Mouse (Mus musculus): ENCODE results near the gene Tbc1d30. TPM values are rescaled to one million over a fixed set of nuclear protein-coding genes. Genes with fewer than 3 reads are reported as not detected.

Gene Tbc1d30
- polyA plus RNA-seq, 1 experiment from 2014 or later, result 5.0 TPM

DNA sequence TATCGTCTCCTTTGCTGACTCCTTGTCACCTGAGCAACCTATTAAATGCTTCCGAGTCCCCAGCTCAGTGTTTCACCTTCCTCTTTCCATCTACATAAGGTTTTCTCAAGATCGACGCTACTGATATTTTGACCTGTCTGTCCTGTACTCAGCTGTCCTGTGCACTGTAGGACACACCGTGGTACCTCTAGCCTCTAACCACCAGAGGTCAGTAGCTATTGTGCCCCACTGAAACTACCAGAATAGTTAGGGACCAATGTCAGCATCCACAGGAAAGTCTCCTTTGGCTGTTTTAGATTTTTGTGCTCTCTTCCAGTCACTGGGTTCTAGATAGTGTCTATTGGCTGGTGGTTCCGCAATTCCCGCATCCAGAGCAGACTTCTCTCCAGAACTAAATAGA lies 98.3 kb downstream of the Tbc1d30 start:
- peaks cover 2% of the 10 kb centered on the region; the same call in 1 of the 2 replicates for H3K27me3 ChIP-seq
- H3K36me3 ChIP-seq (ENCODE audit: poor library complexity, severe bottlenecking), result no peaks in the 10 kb centered on the region
- H3K4me3 ChIP-seq, result no peak overlapping the region
- no peaks in the 10 kb centered on the region for H3K4me1 ChIP-seq
- no peak overlapping the region for H3K9ac ChIP-seq
- H3K4me2 ChIP-seq, result no peak overlapping the region
- no peaks in the 10 kb centered on the region for H3K9me3 ChIP-seq (replicated peaks)
- 79% methylated on average over 7 of the region's 7 CpGs for WGBS
- ATAC-seq, result no peak
- no peak overlapping the region for H3K27ac ChIP-seq

DNA sequence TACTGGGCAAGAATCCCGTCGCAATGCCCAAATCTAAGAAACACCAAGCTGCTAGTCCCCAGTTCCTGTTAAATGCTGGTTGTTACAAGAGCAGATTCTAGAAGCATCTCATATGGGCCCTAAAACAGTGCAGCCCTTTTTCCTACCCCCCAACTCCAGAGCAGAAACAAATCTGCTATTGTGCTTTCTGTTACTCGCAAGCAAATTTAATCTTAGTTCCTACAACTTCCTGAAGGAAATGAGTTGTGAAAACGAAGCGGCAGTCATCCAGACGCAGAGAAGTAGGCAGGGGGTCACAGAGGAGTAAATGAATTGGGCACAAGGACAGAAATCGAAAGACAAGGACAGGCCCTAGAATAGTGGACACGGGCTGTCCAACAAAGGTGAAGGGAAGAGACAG lies 99.9 kb downstream of the Tbc1d30 start:
- no peaks in the 10 kb centered on the region for H3K36me3 ChIP-seq (ENCODE audit: poor library complexity, severe bottlenecking)
- no peak overlapping the region for H3K27ac ChIP-seq
- no peak for ATAC-seq
- 64% methylated on average over 8 of the region's 8 CpGs for WGBS
- H3K4me1 ChIP-seq, result no peaks in the 10 kb centered on the region
- no peak overlapping the region for H3K4me2 ChIP-seq
- no peak overlapping the region for H3K9ac ChIP-seq
- no peak overlapping the region for H3K4me3 ChIP-seq
- H3K27me3 ChIP-seq, result peaks cover 2% of the 10 kb centered on the region; the same call in 1 of the 2 replicates
- no peaks in the 10 kb centered on the region for H3K9me3 ChIP-seq (replicated peaks)

- H3K4me2 ChIP-seq, result no peak overlapping the region
- no peak overlapping the region for H3K27ac ChIP-seq
- no peaks in the 10 kb centered on the region for H3K9me3 ChIP-seq (replicated peaks)
- no peaks in the 10 kb centered on the region for H3K4me1 ChIP-seq
- H3K36me3 ChIP-seq (ENCODE audit: poor library complexity, severe bottlenecking), result no peaks in the 10 kb centered on the region
- WGBS, result 95% methylated on average over 4 of the region's 4 CpGs
- no peak overlapping the region for H3K4me3 ChIP-seq
- H3K9ac ChIP-seq, result no peak overlapping the region
- peaks cover 2% of the 10 kb centered on the region; the same call in 1 of the 2 replicates for H3K27me3 ChIP-seq
- ATAC-seq, result no peak
Measured at GRCm38 (mm10) chr10:121249820-121250219, 101.3 kb downstream of the Tbc1d30 start.

GRCm38 (mm10) chr10:121247545-121247944 lies 103.5 kb downstream of the Tbc1d30 start:
- H3K9me3 ChIP-seq (replicated peaks), result no peaks in the 10 kb centered on the region
- H3K27ac ChIP-seq, result no peak overlapping the region
- no peak overlapping the region for H3K4me3 ChIP-seq
- H3K36me3 ChIP-seq (ENCODE audit: poor library complexity, severe bottlenecking), result no peaks in the 10 kb centered on the region
- whole genome bisulfite sequencing, result 95% methylated on average over 11 of the region's 11 CpGs
- H3K27me3 ChIP-seq, result no peaks in the 10 kb centered on the region
- no peak overlapping the region for H3K9ac ChIP-seq
- no peaks in the 10 kb centered on the region for H3K4me1 ChIP-seq
- ATAC-seq, result no peak
- no peak overlapping the region for H3K4me2 ChIP-seq

GRCm38 (mm10) chr10:121246971-121247370 lies 104.1 kb downstream of the Tbc1d30 start:
- H3K9me3 ChIP-seq (replicated peaks), result no peaks in the 10 kb centered on the region
- H3K4me3 ChIP-seq, result no peak overlapping the region
- H3K4me1 ChIP-seq, result no peaks in the 10 kb centered on the region
- H3K9ac ChIP-seq, result no peak overlapping the region
- H3K27me3 ChIP-seq, result no peaks in the 10 kb centered on the region
- H3K36me3 ChIP-seq (ENCODE audit: poor library complexity, severe bottlenecking), result no peaks in the 10 kb centered on the region
- H3K27ac ChIP-seq, result no peak overlapping the region
- H3K4me2 ChIP-seq, result no peak overlapping the region
- ATAC-seq, result no peak
- 86% methylated on average over 21 of the region's 21 CpGs for WGBS

DNA sequence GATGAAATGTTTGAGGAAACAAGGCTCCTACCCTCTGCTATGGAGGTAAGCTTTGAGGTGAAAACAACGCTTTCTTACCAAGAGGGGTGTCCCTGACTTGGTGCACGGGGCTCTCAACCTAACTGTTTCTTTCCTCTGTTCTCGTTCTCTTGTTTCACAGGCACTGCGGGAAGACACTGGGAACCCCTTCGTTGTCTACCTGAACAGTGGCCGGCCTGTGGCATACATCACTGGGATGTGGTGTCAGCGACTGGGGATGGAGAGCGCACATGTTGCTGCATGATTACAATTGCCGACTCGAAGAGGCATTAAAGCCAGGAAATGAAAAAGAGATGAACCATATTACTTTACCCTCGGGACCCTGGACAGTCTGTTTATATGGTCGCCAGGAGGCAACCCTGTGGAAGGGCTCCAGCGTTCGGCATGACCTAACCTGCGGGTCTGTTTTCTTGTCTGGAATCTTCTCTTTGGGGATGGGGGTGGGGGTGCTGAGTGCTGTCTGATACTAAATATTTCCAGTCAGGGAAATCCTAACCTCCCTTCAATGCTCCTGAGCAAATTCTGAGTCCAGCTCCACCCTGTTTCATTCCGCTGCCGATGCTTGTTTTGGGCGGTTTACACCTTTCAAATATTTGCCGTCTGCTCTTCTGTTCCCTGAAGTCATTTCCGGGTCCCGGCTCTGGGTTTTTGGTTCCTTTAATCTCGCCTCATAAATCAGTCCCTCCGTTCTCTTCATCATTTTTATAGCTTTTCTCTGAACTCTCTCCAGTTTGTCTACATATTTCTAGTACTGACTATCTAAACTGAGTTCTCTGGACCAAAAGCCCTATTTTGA lies 107.5 kb downstream of the Tbc1d30 start:
- Histone ChIP-seq H3K27ac (no peak overlapping the region), H3K9ac (no peak overlapping the region), H3K36me3 (ENCODE audit: poor library complexity, severe bottlenecking) (no peaks in the 10 kb centered on the region), H3K4me1 (peaks cover 2% of the 10 kb centered on the region), H3K4me3 (no peak overlapping the region), H3K27me3 (no peaks in the 10 kb centered on the region), H3K4me2 (no peak overlapping the region), H3K9me3 (replicated peaks) (no peaks in the 10 kb centered on the region)
- ATAC-seq, result no peak
- WGBS, result 92% methylated on average over 23 of the region's 23 CpGs

GRCm38 (mm10) chr10:121242596-121242995 lies 108.5 kb downstream of the Tbc1d30 start:
- H3K36me3 ChIP-seq (ENCODE audit: poor library complexity, severe bottlenecking), result no peaks in the 10 kb centered on the region
- no peaks in the 10 kb centered on the region for H3K27me3 ChIP-seq
- no peaks in the 10 kb centered on the region for H3K9me3 ChIP-seq (replicated peaks)
- WGBS, result 80% methylated on average over 10 of the region's 10 CpGs
- H3K4me1 ChIP-seq, result peaks cover 7% of the 10 kb centered on the region
- H3K4me2 ChIP-seq, result no peak overlapping the region
- H3K9ac ChIP-seq, result no peak overlapping the region
- ATAC-seq, result no peak
- no peak overlapping the region for H3K27ac ChIP-seq
- H3K4me3 ChIP-seq, result no peak overlapping the region

GRCm38 (mm10) chr10:121239065-121239464 lies 112.0 kb downstream of the Tbc1d30 start:
- Histone ChIP-seq H3K4me3 (no peak overlapping the region), H3K9me3 (replicated peaks) (no peaks in the 10 kb centered on the region), H3K4me1 (peaks cover 7% of the 10 kb centered on the region), H3K27ac (no peak overlapping the region), H3K27me3 (no peaks in the 10 kb centered on the region), H3K4me2 (no peak overlapping the region), H3K9ac (no peak overlapping the region), H3K36me3 (ENCODE audit: poor library complexity, severe bottlenecking) (no peaks in the 10 kb centered on the region)
- no peak for ATAC-seq
- WGBS, result 68% methylated on average over 10 of the region's 10 CpGs

DNA sequence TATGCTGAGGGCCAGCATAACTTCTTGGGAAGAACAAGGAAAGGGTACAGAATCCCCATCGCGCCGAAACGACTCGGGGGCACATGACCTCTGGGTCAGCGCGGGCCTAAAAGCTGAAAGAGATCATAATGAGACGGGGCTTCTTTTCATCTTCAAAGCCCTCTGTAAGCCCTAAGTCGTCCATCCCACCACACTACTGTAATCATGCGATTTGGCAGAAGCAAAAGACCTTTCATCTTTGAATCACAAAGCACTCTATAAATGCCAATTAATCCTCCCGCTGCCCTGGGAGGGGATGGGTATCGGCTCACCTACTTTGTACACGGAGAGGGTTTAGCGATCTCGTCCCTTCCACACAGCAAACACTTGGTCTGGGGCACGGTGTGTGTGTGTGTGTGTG lies 112.5 kb downstream of the Tbc1d30 start:
- no peak overlapping the region for H3K9ac ChIP-seq
- H3K27ac ChIP-seq, result no peak overlapping the region
- no peaks in the 10 kb centered on the region for H3K36me3 ChIP-seq (ENCODE audit: poor library complexity, severe bottlenecking)
- H3K4me1 ChIP-seq, result peaks cover 7% of the 10 kb centered on the region
- H3K9me3 ChIP-seq (replicated peaks), result no peaks in the 10 kb centered on the region
- no peak for ATAC-seq
- 24% methylated on average over 16 of the region's 16 CpGs for WGBS
- no peaks in the 10 kb centered on the region for H3K27me3 ChIP-seq
- H3K4me3 ChIP-seq, result no peak overlapping the region
- peak overlapping the region; percentile 17; the same call in 1 of the 2 replicates for H3K4me2 ChIP-seq

GRCm38 (mm10) chr10:121237377-121237776 lies 113.7 kb downstream of the Tbc1d30 start:
- Histone ChIP-seq H3K27me3 (no peaks in the 10 kb centered on the region), H3K27ac (no peak overlapping the region), H3K9me3 (replicated peaks) (no peaks in the 10 kb centered on the region), H3K4me3 (no peak overlapping the region), H3K4me2 (no peak overlapping the region), H3K4me1 (peaks cover 7% of the 10 kb centered on the region), H3K9ac (no peak overlapping the region), H3K36me3 (ENCODE audit: poor library complexity, severe bottlenecking) (no peaks in the 10 kb centered on the region)
- ATAC-seq, result no peak
- 85% methylated on average over 5 of the region's 5 CpGs for WGBS

DNA sequence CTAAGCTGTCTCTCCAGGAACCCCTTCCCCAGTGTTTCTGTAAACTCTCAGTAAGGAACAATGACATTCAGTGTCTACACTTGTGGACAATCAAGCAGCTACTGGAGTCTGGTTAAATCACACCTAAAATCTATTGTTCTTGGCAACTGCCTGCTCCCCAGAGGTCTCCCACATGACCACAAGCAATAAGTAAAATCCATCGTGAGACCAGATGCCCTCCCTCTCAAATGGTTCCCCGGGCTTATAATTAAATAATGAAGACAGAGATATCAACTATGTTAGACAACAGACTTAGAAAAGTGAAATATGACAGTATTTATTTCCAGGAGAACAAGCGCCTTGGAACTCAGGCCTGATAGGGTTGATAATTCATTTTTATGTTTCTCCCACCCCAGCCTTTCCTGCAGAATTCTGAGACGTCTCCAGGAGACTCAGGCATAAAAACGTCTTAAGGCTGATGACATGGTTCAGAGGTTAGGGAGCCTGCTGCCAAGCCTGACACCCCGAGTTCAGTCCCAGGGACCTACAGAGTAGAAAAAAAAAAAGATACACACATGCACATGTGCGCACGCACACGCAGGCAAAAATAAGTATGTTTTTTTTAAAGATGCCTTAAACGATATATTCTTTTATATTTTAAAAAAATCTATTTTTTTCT lies 115.8 kb downstream of the Tbc1d30 start:
- no peaks in the 10 kb centered on the region; the same call in 1 of the 2 replicates for H3K9me3 ChIP-seq (replicated peaks)
- no peak for ATAC-seq
- peaks cover 7% of the 10 kb centered on the region for H3K4me1 ChIP-seq
- no peak overlapping the region for H3K4me2 ChIP-seq
- H3K27me3 ChIP-seq, result no peaks in the 10 kb centered on the region
- H3K36me3 ChIP-seq (ENCODE audit: poor library complexity, severe bottlenecking), result no peaks in the 10 kb centered on the region
- no peak overlapping the region for H3K4me3 ChIP-seq
- H3K27ac ChIP-seq, result no peak overlapping the region
- no peak overlapping the region for H3K9ac ChIP-seq
- WGBS, result 86% methylated on average over 10 of the region's 10 CpGs

GRCm38 (mm10) chr10:121234476-121234875 lies 116.6 kb downstream of the Tbc1d30 start:
- Histone ChIP-seq H3K9ac (no peak overlapping the region), H3K4me2 (no peak overlapping the region), H3K4me3 (no peak overlapping the region), H3K9me3 (replicated peaks) (no peaks in the 10 kb centered on the region; the same call in 1 of the 2 replicates), H3K36me3 (ENCODE audit: poor library complexity, severe bottlenecking) (no peaks in the 10 kb centered on the region), H3K27me3 (no peaks in the 10 kb centered on the region), H3K27ac (no peak overlapping the region), H3K4me1 (peaks cover 7% of the 10 kb centered on the region)
- ATAC-seq, result no peak
- WGBS, result 70% methylated on average over 3 of the region's 3 CpGs

Measured in forebrain, embryonic 13.5 days (tissue).